Mouse (Mus musculus): ENCODE data around the gene Bmpr1b.

- no peak for TF ChIP-seq CTCF (IDR thresholded peaks at IDR 0.05; ENCODE audit: low read depth, low read length)
- TF ChIP-seq POLR2A (IDR thresholded peaks at IDR 0.05; ENCODE audit: insufficient read depth, low read length), result no peak
Observed at GRCm38 (mm10) chr3:142209057-142209456, 39.8 kb upstream of the Bmpr1b start.

Measured in ES-Bruce4 (cell line).